Mouse (Mus musculus): ENCODE data around the gene Tipin.
"Not testable (repeated sequence)": the region's sequence is repeated elsewhere in the genome, so short reads cannot be mapped to it uniquely, and the experiment has no call there.

The Tipin gene

DNA sequence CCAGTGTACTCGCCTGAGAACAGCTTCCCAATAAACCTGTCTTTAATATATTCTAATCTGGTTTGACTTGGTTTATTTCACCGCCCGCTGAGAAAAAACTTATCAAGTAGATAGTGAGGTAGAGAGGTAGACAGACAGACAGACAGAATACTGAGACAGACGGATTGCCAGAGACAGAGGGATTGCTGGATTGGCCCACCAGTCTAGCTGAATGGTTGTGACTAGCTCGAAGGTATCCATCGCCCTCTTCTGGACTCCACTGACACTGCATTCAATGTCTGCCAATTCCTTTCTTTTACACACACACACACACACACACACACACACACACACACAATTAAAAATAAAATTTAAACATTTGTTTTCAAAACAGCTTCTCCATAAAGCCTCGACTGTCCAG is 8.8 kb upstream of the Tipin start:
- peak; percentile 40 for DNase-seq

DNA sequence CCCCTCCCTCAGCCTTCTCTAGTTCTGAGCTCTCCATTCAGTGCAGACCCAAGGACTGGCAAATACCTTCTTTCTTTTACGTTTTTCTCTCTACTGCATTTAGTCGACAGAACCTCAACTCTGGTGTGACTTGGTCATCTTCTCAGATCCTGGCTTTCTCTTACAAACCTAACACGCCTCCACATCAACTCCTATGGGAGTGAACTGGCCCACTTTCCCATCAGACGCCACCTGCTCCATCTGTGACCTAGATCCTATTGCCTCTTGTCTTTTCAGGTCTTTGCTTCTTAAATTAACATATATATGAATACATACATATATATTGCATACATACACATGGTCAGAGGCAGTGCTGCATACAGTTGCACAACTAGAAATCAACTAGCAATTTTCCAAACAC is 7.6 kb upstream of the Tipin start:
- no peak for DNase-seq

DNA sequence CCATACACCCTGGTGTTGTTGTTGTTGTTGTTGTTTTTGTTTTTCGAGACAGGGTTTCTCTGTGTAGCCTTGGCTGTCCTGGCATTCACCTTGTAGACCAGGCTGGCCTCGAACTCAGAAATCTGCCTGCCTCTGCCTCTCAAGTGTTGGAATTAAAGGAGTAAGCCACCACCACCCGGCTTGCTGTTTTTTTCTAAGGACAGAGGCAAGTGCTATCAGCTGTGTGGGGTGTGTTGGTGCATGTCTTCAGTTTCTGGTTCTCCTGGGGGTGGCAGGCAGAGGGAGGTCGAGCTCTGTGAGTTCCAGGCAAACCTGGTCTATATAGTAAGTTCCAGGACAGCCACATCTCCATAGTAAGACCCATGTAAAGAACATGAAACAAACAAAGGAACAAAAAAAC is 7.1 kb upstream of the Tipin start:
- DNase-seq: no peak

DNA sequence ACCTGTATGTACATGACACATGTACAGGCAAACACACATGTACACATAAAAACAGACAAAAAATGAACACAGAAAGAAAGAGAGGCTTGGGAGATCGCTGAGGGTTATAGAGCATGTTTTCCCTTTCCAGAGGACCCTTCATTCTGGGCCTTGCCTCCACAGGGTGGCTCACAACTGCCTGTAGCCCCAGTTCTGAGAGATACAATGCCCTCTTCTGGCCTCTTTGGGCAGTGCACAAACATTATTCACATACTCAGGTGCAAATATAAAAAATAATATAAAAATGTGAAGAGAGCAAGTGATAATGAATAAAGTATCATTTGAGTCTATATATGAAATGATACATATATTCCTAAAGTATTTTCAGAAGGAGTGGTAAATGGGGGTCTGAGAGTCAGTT is 6.5 kb upstream of the Tipin start:
- DNase-seq: no peak

DNA sequence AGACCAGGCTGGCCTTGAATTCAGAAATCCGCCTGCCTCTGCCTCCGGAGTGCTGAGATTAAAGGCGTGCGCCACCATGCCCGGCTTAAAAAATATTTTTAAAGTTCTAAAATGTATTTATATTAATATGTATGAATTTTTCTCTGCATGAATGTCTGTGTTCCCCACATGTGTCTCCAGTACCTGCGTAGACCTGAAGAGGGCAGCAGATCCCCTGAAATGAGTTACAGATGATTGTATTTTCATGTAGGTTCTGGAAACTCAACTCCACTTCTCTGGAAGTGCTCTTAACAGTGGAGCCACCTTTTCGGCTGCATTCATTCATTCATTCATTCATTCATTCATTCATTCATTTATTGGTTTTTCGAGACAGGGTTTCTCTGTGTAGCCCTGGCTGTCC is 3.7 kb upstream of the Tipin start:
- DNase-seq: peak; percentile 23

DNA sequence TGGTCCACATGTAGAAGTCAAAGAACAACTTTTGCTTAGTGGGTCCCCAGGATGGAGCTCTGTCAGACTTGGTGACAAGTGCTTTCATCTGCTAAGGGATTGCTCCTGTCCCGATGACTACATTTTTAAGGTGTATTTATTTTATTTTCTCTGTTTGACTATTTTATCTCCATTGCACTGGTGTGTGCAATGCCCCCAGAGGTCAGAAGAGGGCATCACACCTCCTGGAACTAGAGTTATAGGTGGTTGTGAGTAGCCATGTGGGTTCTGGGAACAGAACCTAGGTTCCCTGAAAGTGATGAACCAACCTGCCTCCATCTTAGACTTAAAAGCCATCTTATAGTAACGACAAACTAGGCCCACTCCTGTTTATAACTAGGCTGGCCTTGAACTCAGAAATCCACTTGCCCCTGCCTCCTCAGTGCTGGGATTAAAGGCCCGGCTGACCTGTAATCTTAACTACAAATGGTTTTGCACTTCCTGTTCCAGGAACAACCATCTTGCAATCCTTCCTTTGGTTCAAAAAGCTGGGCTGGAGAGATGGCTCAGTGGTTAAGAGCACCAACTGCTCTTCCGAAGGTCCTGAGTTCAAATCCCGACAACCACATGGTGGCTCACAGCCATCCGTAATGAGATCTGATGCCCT is 2.6 kb upstream of the Tipin start:
- no peak for DNase-seq

DNA sequence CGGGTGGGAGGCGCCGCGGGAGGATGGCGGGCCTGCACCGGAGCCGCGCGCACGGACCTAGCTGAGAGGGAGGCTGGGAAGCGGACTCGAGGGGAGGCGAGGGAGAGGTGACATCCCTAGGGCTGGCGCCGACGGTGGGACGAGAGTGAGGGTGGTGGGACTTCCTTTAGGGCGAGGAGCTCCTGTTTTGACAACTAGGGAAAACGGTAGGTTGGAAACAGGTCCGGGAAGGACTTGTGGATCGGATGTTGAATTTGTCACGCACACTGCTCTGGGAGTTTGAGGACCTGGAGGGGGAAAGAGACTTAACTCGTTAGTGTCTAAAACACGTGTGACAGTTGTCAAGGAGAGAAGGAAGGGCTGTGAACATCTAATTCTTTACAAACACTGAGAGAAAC is 399 bp downstream of the Tipin start:
- no peak for DNase-seq

DNA sequence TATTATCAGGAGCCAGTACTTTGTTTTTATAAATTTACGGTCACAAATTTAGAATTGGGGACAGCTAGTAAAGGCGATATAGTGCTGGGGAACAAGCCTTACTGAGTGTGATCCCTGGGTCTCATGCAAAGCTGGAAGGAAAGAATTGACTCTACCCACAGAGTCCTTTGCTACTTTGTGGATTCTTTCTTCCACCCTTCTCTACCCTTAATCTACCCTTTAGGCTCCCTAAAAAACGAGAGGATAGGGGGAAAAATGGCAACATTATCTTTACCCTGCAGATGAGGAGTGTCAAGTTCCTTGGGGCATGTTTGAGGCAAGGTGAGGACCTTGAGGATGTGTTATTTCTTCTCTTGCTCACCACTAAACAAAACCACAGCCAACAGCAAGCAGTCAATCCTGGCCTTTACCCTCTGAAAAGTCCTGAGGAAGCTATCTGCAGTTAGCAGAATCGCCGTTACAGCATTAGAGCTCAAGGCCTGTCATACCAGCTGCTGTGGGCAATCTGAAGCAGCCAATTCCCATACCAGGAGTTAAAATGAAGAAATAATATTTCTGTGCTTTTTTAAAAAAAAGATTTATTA is 1.1 kb downstream of the Tipin start:
- DNase-seq: no peak

DNA sequence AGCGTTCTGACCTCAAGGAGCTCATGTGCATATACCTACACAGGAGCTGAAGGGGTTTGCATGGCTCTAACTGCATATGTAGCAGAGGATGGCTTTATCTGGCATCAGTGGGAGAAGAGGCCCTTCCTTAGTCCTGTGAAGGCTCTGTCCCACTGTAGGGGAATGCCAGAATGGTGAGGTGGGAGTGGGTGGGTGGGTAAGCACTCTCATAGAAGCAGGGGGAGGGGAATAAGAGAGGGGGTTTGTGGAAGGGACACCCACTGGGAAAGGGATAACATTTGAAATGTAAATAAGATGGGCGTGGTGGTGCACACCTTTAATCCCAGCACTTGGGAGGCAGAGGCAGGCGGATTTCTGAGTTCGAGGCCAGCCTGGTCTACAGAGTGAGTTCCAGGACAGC is 21.7 kb downstream of the Tipin start:
- DNase-seq: not testable (repeated sequence)

DNA sequence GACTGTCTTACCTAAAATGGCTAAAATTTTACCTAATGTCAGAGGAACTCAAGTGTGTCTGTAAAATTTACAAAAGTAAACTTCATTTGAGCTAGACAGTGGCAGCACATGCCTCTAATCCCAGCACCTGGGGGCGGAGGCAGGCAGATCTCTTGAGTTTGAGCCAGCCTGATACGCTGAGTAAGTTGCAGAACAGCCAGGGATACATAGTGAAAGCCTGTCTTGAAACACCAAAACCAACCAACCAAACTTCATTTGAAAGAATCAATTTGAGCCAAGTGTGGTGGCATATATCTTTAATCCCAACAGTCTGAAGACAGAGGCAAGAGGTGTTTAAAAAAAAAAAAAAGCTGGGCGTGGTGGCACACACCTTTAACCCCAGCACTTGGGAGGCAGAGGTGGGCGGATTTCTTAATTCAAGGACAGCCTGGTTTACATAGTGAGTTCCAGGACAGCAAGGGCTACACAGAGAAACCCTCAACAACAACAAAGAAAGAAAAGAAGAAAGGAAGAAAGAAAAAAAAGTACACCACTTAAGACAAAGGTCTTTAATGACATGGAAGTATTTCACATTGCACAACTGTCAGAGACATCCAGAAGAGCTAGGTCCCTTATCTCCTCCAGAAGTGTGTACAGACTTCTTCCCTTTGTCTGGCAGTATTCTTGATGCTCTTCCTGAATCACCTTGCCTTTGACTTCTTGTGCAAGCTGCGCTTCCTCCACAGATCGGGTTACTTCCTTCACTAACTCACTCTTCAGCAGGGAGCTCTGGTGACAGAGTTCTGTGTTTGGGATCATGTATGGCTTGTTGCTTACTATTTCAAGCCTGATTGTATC is 25.3 kb downstream of the Tipin start:
- no peak for DNase-seq

DNA sequence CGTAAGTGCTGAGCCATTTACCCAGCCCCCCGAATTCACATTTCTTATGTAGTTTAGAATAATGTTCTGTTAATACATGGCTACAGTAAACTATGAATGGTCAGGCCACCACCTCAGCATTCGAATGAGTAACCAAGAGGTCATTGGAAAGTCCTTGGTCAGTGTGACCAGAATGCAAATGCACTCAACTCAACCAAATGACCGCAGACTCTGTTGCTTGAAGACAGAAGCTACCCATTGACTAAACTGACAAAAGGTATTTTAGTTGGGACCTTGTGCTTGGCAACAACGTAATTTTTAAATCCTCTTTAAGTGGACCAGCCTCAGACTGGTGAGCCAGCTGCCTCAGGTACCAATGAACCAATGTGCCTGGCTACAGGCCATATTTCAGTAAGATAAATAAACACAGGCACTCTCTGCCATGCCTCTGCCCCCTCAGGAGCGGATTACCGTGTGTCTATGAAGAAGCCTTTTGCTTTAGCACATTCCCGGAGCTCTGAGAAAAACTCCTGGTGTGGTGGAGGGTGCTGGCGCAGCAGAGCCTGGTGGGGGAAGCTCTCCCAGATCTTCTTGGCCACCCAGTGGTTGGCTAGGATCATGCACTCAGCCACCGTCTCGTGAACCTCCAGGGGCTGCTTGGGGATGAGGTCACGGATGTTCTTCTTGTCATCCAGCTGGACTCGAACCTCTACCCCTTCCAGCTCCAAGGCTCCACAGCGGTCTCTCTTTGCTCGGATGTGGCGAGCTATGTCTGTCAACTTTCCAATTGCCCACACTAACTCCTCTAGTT is 29.8 kb downstream of the Tipin start:
- DNase-seq: no peak

DNA sequence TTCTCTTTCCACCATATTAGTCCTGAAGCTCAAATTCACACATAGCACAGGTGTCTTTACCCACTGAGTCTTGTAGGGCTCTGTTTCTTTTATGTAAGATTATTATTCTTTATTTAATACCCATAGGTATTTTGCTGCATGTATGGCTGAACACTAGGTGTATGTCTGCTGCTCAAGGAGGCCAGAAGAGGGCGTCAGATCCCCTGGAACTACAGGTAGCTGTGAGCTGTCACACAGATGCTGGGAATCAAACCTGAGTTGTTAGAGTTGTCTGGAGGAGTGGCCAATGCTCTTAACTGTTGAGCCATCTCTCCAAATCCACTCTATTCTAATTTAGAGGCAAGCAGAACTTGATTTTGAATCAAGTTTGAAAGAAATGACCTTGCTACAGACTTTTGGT is 30.7 kb downstream of the Tipin start:
- DNase-seq: no peak

DNA sequence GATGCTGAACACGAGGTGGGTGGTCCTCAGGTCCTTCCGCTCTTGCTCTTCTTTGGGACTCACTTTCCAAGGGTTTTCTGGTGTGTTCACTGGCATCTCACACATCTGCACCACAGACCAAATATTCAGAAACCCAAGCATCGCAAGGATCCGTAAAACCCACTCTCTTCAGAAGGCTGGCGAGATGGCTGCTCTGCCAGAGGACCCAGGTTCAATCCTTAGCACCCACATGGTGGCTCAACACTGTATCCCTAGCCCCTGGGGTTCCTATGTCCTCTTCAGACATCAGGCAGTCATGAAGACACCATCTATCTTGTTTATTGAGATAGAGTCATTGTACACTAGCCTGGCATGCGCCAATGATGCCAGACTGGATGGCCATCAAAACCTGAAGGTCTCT is 33.3 kb downstream of the Tipin start:
- DNase-seq: no peak

DNA sequence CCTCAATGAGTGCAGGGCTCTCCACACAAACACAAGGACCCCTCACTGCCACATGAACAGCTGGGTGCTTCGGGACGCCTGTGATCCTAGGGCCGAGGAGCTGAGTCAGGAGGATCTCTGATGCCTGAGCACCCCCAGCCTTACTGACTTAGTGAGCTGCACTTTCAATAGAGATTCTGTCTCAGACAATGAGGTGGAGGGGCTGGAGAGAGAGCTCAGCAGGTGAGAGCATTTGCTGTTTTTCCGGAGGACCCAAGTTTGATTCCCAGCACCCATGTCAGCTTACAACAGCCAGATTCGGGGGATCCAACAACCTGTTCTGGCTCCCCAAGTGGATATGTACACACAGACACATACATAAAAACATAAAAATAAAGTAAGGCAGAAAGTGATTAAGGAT is 35.6 kb downstream of the Tipin start:
- no peak for DNase-seq

DNA sequence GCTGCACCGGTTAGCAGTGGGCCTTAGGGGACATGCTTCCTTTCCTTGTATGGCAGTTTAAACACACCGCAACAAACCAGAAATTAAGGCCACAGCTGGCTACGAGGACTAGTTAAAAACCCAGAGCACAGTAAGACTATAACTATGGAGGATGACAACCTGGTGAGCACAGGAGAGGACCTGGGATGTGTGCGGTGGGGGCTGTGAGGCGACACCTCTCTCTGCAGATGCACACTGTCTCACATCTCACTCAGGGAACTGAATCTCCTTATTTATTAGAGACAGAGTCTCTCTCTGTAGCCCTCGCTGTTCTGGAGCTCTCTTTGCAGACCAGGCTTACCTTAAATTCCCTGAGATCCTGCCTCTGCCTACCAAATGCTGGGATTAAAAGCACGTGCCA is 42.6 kb downstream of the Tipin start:
- DNase-seq: no peak

DNA sequence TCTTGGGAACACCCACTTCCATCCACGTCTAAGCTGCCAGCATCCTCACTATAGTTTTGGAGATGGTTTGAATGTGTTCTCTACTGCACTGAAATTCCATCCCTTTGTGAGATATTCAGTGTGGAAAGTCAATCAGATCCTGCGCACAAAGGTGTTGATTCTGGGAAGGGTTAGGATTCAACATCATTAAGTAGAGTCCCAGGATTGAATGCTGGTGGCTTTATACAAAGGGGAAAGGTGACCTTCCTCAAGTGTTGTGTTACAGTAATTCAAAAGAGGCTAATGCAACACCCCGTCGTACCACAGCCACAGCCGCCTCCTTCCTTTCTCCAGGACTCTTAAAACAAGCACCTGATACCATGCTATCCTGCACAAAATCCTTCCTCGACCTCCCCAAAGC is 54.4 kb downstream of the Tipin start:
- DNase-seq: no peak

DNA sequence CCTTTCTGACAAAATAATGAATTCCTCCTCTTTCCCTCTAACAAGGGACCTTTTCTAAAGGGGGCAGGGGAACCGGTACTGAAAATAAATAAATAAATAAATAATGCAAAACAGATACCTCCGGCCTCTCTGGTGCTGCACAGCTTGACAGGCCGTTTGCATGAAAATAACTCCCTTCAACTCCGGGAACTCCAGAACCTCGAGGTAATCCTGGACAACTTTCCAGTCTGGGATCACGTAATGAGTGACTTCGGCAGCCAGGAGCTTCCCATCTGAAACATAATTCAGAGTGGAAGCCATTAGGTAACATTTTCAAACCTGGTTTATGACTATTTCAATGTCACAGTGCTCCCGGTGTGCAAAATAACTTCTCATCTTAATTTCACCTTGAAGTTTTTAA is 58.0 kb downstream of the Tipin start:
- no peak for DNase-seq

DNA sequence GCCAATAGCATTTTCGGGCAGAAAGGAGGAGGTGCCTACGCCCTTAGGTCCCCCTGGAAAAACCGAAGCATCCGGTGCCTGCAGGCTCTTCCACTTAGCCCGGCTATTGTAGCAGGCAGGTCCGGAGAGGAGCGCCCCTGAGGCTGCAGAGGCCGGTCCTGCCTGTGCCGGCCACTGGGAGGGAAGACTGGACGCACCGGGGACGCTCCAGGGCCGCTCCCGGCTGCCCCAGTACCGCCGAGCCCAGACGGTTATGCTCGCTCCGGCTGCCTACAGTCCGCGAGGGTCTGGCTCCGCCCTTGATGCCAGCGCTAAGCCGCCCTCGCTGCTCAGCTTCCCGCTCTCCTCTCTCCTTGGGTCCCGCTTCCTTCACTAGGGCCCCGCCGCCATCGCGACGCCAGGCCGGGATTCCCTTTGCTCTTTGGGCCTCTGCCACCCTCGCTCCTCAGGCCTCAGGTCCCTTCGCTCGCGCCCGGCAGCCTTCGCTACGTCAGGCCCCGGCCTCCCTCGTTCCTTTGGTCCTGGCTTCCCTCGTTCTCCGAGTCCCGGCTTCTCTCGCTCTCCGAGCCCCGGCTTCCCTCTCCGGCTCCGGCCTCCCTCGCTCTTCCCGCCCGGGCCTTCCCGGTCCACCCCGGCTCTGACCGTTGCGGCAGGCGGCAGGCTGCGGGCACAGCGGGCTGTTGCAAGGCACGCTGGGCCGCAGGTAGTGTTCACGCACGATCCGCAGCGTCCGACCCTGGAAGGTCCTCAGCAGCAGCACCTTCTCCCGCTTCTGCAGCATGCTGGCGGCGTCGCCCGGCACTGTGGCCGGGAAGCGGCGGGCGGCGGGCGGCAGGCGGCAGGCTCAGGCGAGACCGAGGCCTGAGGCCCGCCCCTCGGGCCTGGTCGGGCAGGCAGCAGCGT is 59.2 kb downstream of the Tipin start:
- DNase-seq: peak; percentile 82

DNA sequence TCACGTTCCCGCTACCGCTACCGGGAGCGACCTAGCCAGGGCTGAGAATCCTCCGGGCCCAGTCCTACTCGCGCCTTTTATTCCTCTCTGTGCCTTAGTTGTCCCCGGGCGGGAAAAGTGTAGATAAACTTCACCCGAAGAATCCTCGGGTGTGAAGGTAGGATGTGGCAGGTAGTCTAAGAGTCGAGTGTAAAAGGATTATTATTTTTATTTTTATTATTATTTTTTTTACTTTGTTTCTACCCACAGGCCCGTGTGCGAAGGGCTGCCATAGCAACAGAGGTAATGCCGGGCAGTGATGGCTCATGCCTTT is 59.8 kb downstream of the Tipin start, which contains the start of gene Dis3l:
Gene Dis3l (minus strand): TSS at position 35 of the 313 bp plus-strand sequence.
- no peak for DNase-seq

DNA sequence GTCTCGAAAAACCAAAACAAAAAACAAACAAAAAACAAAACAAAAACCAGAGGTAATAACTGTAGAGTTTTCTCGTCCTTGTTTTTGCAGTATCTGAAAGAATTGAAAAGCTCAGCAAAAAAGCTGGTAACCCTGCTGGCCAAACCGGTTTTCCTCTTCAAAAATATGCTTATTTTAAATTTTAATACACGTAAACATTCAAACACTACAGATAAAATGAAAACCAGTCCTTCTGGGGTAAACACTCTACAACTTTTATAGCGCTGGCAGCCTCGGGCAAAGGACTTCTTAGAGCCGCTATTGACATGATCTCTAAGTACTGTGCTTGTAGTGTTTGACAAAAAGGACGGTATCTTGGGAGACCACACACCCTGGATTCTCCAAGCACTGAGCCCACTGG is 60.3 kb downstream of the Tipin start:
- DNase-seq: no peak

DNA sequence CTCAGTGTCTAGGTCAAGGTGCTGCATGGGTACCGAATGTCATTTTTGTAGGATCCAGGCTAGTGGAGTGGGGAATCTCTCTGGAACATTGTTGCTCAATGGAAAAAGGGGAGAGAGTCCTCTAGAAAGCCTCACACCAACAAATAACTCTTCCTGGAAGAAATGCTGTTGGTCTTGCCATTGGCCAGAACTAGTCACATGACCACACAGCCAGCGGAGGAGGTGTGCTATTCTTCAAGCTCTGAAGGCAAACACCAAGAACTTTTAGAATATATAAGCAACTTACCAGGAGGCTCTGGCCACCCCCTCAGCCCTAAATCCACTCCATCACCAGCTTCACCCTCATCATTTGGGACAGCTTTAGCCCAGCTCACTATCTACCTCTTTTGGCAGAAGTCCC is 62.3 kb downstream of the Tipin start:
- no peak for DNase-seq

DNA sequence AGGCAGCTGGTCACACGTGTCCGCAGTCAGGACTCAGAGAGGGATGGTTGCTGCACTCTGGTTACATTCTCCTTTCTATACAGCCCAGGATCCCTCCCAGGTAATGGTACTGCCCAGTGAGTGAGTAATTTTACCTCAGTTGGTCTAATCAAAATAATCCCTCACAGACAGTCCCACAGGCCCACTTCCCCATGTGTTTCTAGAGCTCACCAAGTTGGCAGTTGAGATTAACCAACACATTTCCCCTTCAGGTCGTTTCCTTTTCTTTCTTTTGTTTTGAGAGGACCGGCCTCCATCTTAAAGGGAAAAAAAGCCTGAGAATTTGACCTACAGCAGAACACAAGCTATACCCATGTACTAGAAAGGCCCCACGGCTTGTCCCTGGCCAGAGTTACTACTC is 64.5 kb downstream of the Tipin start:
- no peak for DNase-seq

DNA sequence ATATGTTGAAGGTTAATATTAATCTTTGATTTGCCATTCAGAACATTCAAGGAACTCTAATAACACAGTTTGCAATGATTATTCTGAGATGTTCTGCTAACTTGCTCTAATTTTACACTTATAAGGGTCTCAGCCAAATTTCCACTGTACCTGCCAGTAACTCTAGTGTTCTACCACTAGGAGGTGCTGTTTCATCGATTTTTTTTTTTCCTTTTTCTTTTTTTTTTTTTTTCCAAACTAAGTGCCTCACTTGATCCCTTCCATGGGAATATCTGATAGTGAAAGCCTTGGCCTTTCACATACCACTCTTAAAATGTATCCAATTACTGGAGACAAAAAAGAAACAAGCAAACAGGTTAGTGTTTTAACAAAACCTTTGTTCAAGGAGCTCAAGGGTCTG is 66.0 kb downstream of the Tipin start:
- DNase-seq: no peak

Measured in right cerebral cortex, postnatal 25 days (tissue).